Mouse (Mus musculus): Measurements from ENCODE around the gene Rad23a.

DNA sequence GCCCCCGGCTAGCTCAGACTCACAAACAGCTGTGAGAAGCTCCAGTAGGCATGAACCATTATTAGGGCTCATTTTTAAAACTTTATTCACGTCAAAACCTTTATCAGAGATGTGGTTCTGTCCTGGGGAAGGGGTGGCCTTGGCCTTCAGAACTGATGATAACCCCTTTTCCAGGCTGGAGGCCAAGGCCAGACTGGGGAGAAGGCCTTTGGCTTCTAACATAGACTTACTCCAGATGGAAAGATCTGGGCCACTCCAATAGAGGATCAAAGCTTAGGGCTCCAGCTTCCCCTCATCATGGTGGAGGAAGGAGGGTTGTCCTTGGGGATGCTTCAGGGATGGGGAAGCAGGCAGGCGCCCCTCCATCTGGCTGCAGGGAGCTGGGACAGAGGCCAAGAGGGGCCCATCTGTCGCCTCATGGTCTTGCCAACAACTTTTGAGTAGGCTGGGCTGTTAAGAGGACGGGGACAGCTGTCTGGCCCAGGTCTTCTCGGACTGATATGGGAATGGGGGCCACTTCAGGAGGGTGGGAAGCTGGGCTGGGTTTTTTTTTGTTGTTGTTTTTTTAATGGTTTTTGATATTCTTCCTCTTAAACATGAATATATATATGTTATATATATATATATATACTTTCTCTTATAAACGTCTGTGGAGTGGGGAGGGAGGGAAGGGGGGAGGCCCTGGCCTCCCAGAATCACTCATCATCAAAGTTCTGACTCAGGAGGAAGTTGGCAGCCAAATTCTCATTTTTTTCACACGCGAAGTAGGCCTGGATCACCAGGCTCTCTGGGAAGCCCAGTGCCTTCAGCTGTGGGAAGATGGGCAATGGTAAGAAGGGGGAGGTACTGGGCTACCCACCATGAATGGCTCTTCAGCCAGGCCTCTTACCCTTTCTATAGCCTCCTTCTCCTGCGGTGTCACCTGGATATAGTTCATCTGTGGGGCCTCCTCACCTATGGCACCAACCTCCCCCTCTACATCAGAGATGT lies 5.3 kb downstream of the Rad23a start:
- TF ChIP-seq CTCF (IDR thresholded peaks at IDR 0.05; ENCODE audit: low read depth, low read length) = no peak
- TF ChIP-seq POLR2A (IDR thresholded peaks at IDR 0.05; ENCODE audit: insufficient read depth, low read length) = no peak
- no peak for TF ChIP-seq EP300 (IDR thresholded peaks at IDR 0.05; ENCODE audit: insufficient read depth, low read depth, low read length)

Measured in ES-Bruce4 (cell line).